Mouse (Mus musculus): Measurements from ENCODE around the gene Tll2.

DNA sequence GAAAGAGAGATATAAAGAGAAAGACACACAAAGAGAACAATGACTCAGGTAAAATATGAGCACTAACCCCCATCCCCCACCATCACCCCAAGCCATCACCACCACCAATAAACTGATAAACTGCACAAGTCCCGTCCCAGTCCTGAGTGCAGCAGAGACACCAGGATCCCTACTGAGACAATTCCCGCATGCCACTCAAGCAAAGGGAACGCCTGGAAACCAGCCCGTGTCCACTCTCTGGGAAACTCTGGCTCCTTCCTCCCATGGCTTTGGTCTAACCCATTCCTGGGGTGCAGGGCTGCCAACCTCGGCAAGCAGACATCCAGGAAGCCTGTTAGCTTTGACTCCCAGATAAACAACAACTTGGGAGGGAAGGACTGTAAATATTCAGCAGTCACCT is 96.6 kb downstream of the Tll2 start:
- TF ChIP-seq POLR2A (IDR thresholded peaks at IDR 0.05; ENCODE audit: borderline replicate concordance, extremely low read depth, insufficient read depth, insufficient read length, poor library complexity, severe bottlenecking) (no peak), CTCF (IDR thresholded peaks at IDR 0.05; ENCODE audit: borderline replicate concordance, extremely low read depth, insufficient read depth, insufficient read length) (no peak)
